Mouse (Mus musculus) lung, adult 2 months (tissue): ENCODE measurements around the gene Tet3.

ENCODE experiments used
- CTCF ChIP-seq: fragments of 200-500 bp; IDR thresholded peaks from 2 replicates; pipeline ENCODE4 v1.5.1; 2011; ENCODE audit warnings: mild to moderate bottlenecking, low read length, control low read depth; ENCODE audit not compliant: insufficient read depth
- POLR2A ChIP-seq: fragments of 200-500 bp; IDR thresholded peaks from 2 replicates; pipeline ENCODE4 v1.6.1; 2011; ENCODE audit warnings: low read depth, mild to moderate bottlenecking, control low read depth, low read length, borderline replicate concordance; ENCODE audit errors: extremely low read depth

GRCm38 (mm10) chr6:83370316-83370965 is 88.4 kb downstream of the Tet3 start:
- no peak for TF ChIP-seq CTCF
- no peak for TF ChIP-seq POLR2A
